In genomic region chr1:82839614-82840421, GRCm38 (mm10) we compare ENCODE assay signal across 8 mouse cellular contexts. TPM values are rescaled to one million over a fixed set of nuclear protein-coding genes. Genes with fewer than 3 reads are reported as not detected.
DNase-seq lines count a peak whose midpoint lies in the region; ATAC-seq and TF ChIP-seq lines count a peak whose summit lies in the region.

No protein-coding gene starts in this region.

- TF ChIP-seq CTCF in bone marrow macrophage, adult 2 months (IDR thresholded peaks at IDR 0.05; ENCODE audit: low read depth, low read length) = no peak

- no peaks in the 10 kb centered on the region for H3K9me3 ChIP-seq in heart, embryonic 11.5 days (replicated peaks; ENCODE audit: control insufficient read depth, low read length)
- H3K9me3 ChIP-seq in heart, embryonic 16.5 days (replicated peaks; ENCODE audit: control insufficient read depth, low read length) = no peaks in the 10 kb centered on the region
- H3K9me3 ChIP-seq in liver, embryonic 12.5 days (replicated peaks) = no peaks in the 10 kb centered on the region
- H3K9me3 ChIP-seq in neural tube, embryonic 12.5 days = no peaks in the 10 kb centered on the region

- peak overlapping the region; percentile 83 for H3K27ac ChIP-seq in heart, embryonic 11.5 days (ENCODE audit: low read depth, low read length)
- peak overlapping the region; percentile 61 for H3K27ac ChIP-seq in bone marrow macrophage, adult 2 months (ENCODE audit: insufficient read depth, low read depth, low read length)
- H3K27ac ChIP-seq in heart, embryonic 16.5 days (ENCODE audit: low read length) = peak overlapping the region; percentile 85
- peak overlapping the region; percentile 94 for H3K27ac ChIP-seq in liver, embryonic 12.5 days
- H3K27ac ChIP-seq in neural tube, embryonic 12.5 days = peak overlapping the region; percentile 62; the same call in 1 of the 2 replicates

- H3K36me3 ChIP-seq in heart, embryonic 11.5 days (ENCODE audit: control insufficient read depth, insufficient read depth, low read length) = no peaks in the 10 kb centered on the region
- no peaks in the 10 kb centered on the region for H3K36me3 ChIP-seq in heart, embryonic 16.5 days (ENCODE audit: control insufficient read depth, insufficient read depth)
- H3K36me3 ChIP-seq in liver, embryonic 12.5 days = peaks cover 32% of the 10 kb centered on the region
- H3K36me3 ChIP-seq in neural tube, embryonic 12.5 days = peaks cover 3% of the 10 kb centered on the region; the same call in 1 of the 2 replicates

- H3K4me2 ChIP-seq in heart, embryonic 11.5 days = peak overlapping the region; percentile 92
- H3K4me2 ChIP-seq in heart, embryonic 16.5 days (ENCODE audit: low read depth, low read length) = peak overlapping the region; percentile 91
- peak overlapping the region; percentile 78 for H3K4me2 ChIP-seq in liver, embryonic 12.5 days
- peak overlapping the region; percentile 88 for H3K4me2 ChIP-seq in neural tube, embryonic 12.5 days (replicated peaks)

- peak overlapping the region; percentile 99 for H3K4me3 ChIP-seq in heart, embryonic 11.5 days (ENCODE audit: low read depth, low read length)
- peak overlapping the region; percentile 100 for H3K4me3 ChIP-seq in bone marrow macrophage, adult 2 months (ENCODE audit: insufficient read depth, low read length)
- H3K4me3 ChIP-seq in heart, embryonic 16.5 days (ENCODE audit: low read length) = peak overlapping the region; percentile 99
- H3K4me3 ChIP-seq in liver, embryonic 12.5 days = peak overlapping the region; percentile 98
- H3K4me3 ChIP-seq in neural tube, embryonic 12.5 days = peak overlapping the region; percentile 99

- no peak for TF ChIP-seq POLR2A in bone marrow macrophage, adult 2 months (IDR thresholded peaks at IDR 0.05; ENCODE audit: borderline replicate concordance, low read depth, low read length)

- under 1% methylated on average over 83 of the region's 86 CpGs for WGBS in heart, embryonic 11.5 days (ENCODE audit: insufficient replicate concordance)
- under 1% methylated on average over 84 of the region's 86 CpGs for WGBS in heart, embryonic 16.5 days
- under 1% methylated on average over 72 of the region's 86 CpGs for WGBS in liver, embryonic 12.5 days (ENCODE audit: insufficient replicate concordance)
- under 1% methylated on average over 84 of the region's 86 CpGs for WGBS in neural tube, embryonic 12.5 days

- peak; percentile 49 for ATAC-seq in heart, embryonic 11.5 days (replicated peaks; ENCODE audit: insufficient number of reproducible peaks, low FRiP score, low TSS enrichment)
- peak; percentile 69 for ATAC-seq in heart, embryonic 16.5 days (replicated peaks; ENCODE audit: extremely low read depth, insufficient read depth, low FRiP score)
- peak; percentile 29 for ATAC-seq in liver, embryonic 12.5 days
- ATAC-seq in neural tube, embryonic 12.5 days (ENCODE audit: low FRiP score, low read depth) = peak; percentile 78

- H3K4me1 ChIP-seq in heart, embryonic 11.5 days (ENCODE audit: control insufficient read depth, insufficient read depth, low read length) = peaks cover 16% of the 10 kb centered on the region
- peaks cover 22% of the 10 kb centered on the region for H3K4me1 ChIP-seq in bone marrow macrophage, adult 2 months (ENCODE audit: control insufficient read depth, insufficient read depth, low read length)
- peaks cover 24% of the 10 kb centered on the region for H3K4me1 ChIP-seq in heart, embryonic 16.5 days (ENCODE audit: control insufficient read depth, insufficient read depth, low read length)
- H3K4me1 ChIP-seq in liver, embryonic 12.5 days = peaks cover 88% of the 10 kb centered on the region
- H3K4me1 ChIP-seq in neural tube, embryonic 12.5 days = peaks cover 24% of the 10 kb centered on the region

- DNase-seq in heart, adult 9 months (ENCODE audit: low spot score in 2 of 2) = no peak
- DNase-seq in A20 (ENCODE audit: low read depth, low spot score) (peak; percentile 29), adipocyte (ENCODE audit: low spot score) (no peak)

- H3K9ac ChIP-seq in heart, embryonic 11.5 days (ENCODE audit: low read depth, low read length) = peak overlapping the region; percentile 98
- peak overlapping the region; percentile 91 for H3K9ac ChIP-seq in heart, embryonic 16.5 days (ENCODE audit: low read length)
- H3K9ac ChIP-seq in liver, embryonic 12.5 days = peak overlapping the region; percentile 99
- H3K9ac ChIP-seq in neural tube, embryonic 12.5 days = peak overlapping the region; percentile 98

- no peaks in the 10 kb centered on the region for H3K27me3 ChIP-seq in heart, embryonic 11.5 days (ENCODE audit: control insufficient read depth, insufficient read depth, low read length)
- no peaks in the 10 kb centered on the region for H3K27me3 ChIP-seq in heart, embryonic 16.5 days (ENCODE audit: control insufficient read depth, insufficient read depth, low read length)
- no peaks in the 10 kb centered on the region for H3K27me3 ChIP-seq in liver, embryonic 12.5 days (replicated peaks)
- H3K27me3 ChIP-seq in neural tube, embryonic 12.5 days (replicated peaks) = no peaks in the 10 kb centered on the region

RNA-seq across cellular contexts. Expression of gene Agfg1, which starts 0.5 kb away (rescaled TPM):
- 42.2 and 43.8 TPM in 2 replicates for polyA plus RNA-seq in heart, embryonic 11.5 days (2014; fragmentation: Nextera tagmentation; extraction: Ambion mirVana)
- 31.8 and 38.3 TPM in 2 replicates for polyA plus RNA-seq in bone marrow macrophage, adult 2 months (2012; ENCODE audit: insufficient read depth, insufficient read length, missing spikeins)
- polyA plus RNA-seq in heart, embryonic 16.5 days (2015; fragmentation: Nextera tagmentation; extraction: Ambion mirVana) = 30.0 and 30.4 TPM in 2 replicates
- polyA plus RNA-seq in liver, embryonic 12.5 days (2016; fragmentation: Nextera tagmentation; extraction: Ambion mirVana) = 76.7 and 78.3 TPM in 2 replicates
- 44.7 and 54.5 TPM in 2 replicates for polyA plus RNA-seq in neural tube, embryonic 12.5 days (2016; fragmentation: Nextera tagmentation; extraction: Ambion mirVana)
